Mouse (Mus musculus) gastrocnemius, postnatal 10 days (tissue): ENCODE measurements around the gene Tbx18. TPM values are rescaled to one million over a fixed set of nuclear protein-coding genes. Genes with fewer than 3 reads are reported as not detected.
A peak's percentile ranks its signal among the peaks of the same experiment; 100 is the strongest.

Source experiments
- DNase-seq: peaks from one replicate; pipeline ENCODE4 v3.0.0; 2021; ENCODE audit warnings: mixed read lengths
- long read RNA-seq, 2 experiments: library from polyadenylated mRNA; stranded (forward); transcript quantifications; one replicate each; pipeline ENCODE4 v2.0.0; 2021
- total RNA-seq, 2 experiments: library from RNA; stranded (reverse); gene quantifications; 2 replicates each; pipeline ENCODE4 v1.2.3; 2021

Gene Tbx18
- total RNA-seq: 1 to 10 TPM; 2.7 to 3.7 TPM
- long read RNA-seq, experiment 1, full-length matches to known transcripts: 4 of 5 reads
- long read RNA-seq, experiment 1, partial matches to known transcripts: 1 of 5 reads
- long read RNA-seq, experiment 1, other reads (novel, unspliced or antisense): 0 of 5 reads
- long read RNA-seq, experiment 2, full-length matches to known transcripts: 1 of 2 reads
- long read RNA-seq, experiment 2, partial matches to known transcripts: 1 of 2 reads
- long read RNA-seq, experiment 2, other reads (novel, unspliced or antisense): 0 of 2 reads

GRCm38 (mm10) chr9:87730961-87731535 lies at the start of gene Tbx18:
Tbx18 (minus strand) TSS chr9:87731260.
- peak; percentile 72 for DNase-seq

- no peak for DNase-seq
Measured at GRCm38 (mm10) chr9:87773951-87774350, 42.9 kb upstream of the Tbx18 start.

- no peak for DNase-seq
Measured at GRCm38 (mm10) chr9:87755621-87756020, 24.6 kb upstream of the Tbx18 start.

- DNase-seq: no peak
Measured at GRCm38 (mm10) chr9:87741599-87741998, 10.5 kb upstream of the Tbx18 start.

GRCm38 (mm10) chr9:87740667-87741066 lies 9.6 kb upstream of the Tbx18 start:
- DNase-seq: peak; percentile 57

GRCm38 (mm10) chr9:87740241-87740645 lies 9.2 kb upstream of the Tbx18 start:
- no peak for DNase-seq

GRCm38 (mm10) chr9:87739543-87740161 lies 8.6 kb upstream of the Tbx18 start:
- no peak for DNase-seq

GRCm38 (mm10) chr9:87738766-87739542 lies 7.9 kb upstream of the Tbx18 start:
- no peak for DNase-seq

GRCm38 (mm10) chr9:87738123-87738522 lies 7.1 kb upstream of the Tbx18 start:
- DNase-seq: no peak

GRCm38 (mm10) chr9:87737271-87737670 lies 6.2 kb upstream of the Tbx18 start:
- DNase-seq: no peak

- DNase-seq: no peak
Measured at GRCm38 (mm10) chr9:87735046-87735445, 4.0 kb upstream of the Tbx18 start.

- no peak for DNase-seq
Measured at GRCm38 (mm10) chr9:87734631-87735030, 3.6 kb upstream of the Tbx18 start.

- DNase-seq: no peak
Measured at GRCm38 (mm10) chr9:87733732-87734131, 2.7 kb upstream of the Tbx18 start.

- no peak for DNase-seq
Measured at GRCm38 (mm10) chr9:87733236-87733630, 2.2 kb upstream of the Tbx18 start.

- no peak for DNase-seq
Measured at GRCm38 (mm10) chr9:87732416-87733235, 1.6 kb upstream of the Tbx18 start.

- peak; percentile 53 for DNase-seq
Measured at GRCm38 (mm10) chr9:87730271-87730960, 644 bp downstream of the Tbx18 start.

- DNase-seq: peak; percentile 57
Measured at GRCm38 (mm10) chr9:87729316-87730270, 1.5 kb downstream of the Tbx18 start.

- no peak for DNase-seq
Measured at GRCm38 (mm10) chr9:87728107-87728506, 3.0 kb downstream of the Tbx18 start.

GRCm38 (mm10) chr9:87727155-87727953 lies 3.7 kb downstream of the Tbx18 start:
- DNase-seq: no peak
